Mouse (Mus musculus) forebrain, postnatal 0 days (tissue): ENCODE measurements at regions not wholly inside any gene's neighbourhood (a gene's known extent, or its start where the extent isn't known, plus 50 kb on each side); places are given as distances from the start of the nearest gene placed in this dataset.
"Not testable (repeated sequence)": the region's sequence is repeated elsewhere in the genome, so short reads cannot be mapped to it uniquely, and the experiment has no call there.

Experiments
- ATAC-seq: fragments of 200-750 bp; cut with Nextera tagmentation; 2 replicates; pipeline ENCODE4 v1.8.0; 2017; ENCODE audit warnings: mild to moderate bottlenecking, moderate library complexity
- DNase-seq: peaks from one replicate; pipeline ENCODE4 v3.0.0-alpha.2; 2015
- H3K27ac ChIP-seq: fragments of 300-500 bp; sonication (generic); 2 replicates; pipeline ENCODE4 v1.5.1; 2014; ENCODE audit warnings: low read depth, mild to moderate bottlenecking, antibody characterized with exemption, low read length, moderate library complexity, mixed read lengths
- H3K27me3 ChIP-seq: fragments of 300-500 bp; sonication (generic); 2 replicates; pipeline ENCODE4 v1.6.1; 2014; ENCODE audit warnings: mild to moderate bottlenecking, low read length, mixed read lengths; ENCODE audit not compliant: insufficient read depth
- H3K36me3 ChIP-seq: fragments of 300-500 bp; sonication (generic); 2 replicates; pipeline ENCODE4 v1.6.1; 2014; ENCODE audit warnings: mild to moderate bottlenecking, moderate library complexity; ENCODE audit not compliant: insufficient read depth
- H3K4me1 ChIP-seq: fragments of 300-500 bp; sonication (generic); 2 replicates; pipeline ENCODE4 v1.6.1; 2014; ENCODE audit warnings: antibody characterized with exemption; ENCODE audit not compliant: insufficient read depth
- H3K4me2 ChIP-seq: fragments of 300-500 bp; sonication (generic); 2 replicates; pipeline ENCODE4 v1.6.1; 2014; ENCODE audit warnings: low read depth, mild to moderate bottlenecking, moderate library complexity
- H3K4me3 ChIP-seq: fragments of 300-500 bp; sonication (generic); 2 replicates; pipeline ENCODE4 v1.5.1; 2014; ENCODE audit warnings: low read depth, low read length, mixed read lengths
- H3K9ac ChIP-seq: fragments of 300-500 bp; sonication (generic); 2 replicates; pipeline ENCODE4 v1.6.1; 2014; ENCODE audit warnings: mild to moderate bottlenecking
- H3K9me3 ChIP-seq: fragments of 300-500 bp; sonication (generic); 2 replicates; pipeline ENCODE4 v1.6.1; 2016; ENCODE audit warnings: low read length
- CTCF ChIP-seq: sonication (generic); IDR thresholded peaks from 2 replicates; pipeline ENCODE4 v1.5.1; 2016; ENCODE audit warnings: antibody characterized with exemption, control low read depth, low read depth
- WGBS: fragments of 180-500 bp; shearing (Covaris S2); extraction: QIAGEN DNeasy Blood & Tissue Kit; methylation state at CpG from one replicate; pipeline ENCODE4 v1.1.7; 2014; 5-methylcytosine and 5-hydroxymethylcytosine counted together

GRCm38 (mm10) chr2:98263641-98264040, 398.4 kb upstream of the Gm10801 start:
- WGBS, result 63% methylated on average over 1 of the region's 1 CpGs
- H3K4me2 ChIP-seq, result no peak overlapping the region
- H3K4me3 ChIP-seq, result no peak overlapping the region
- no peak for ATAC-seq
- H3K36me3 ChIP-seq, result no peaks in the 10 kb centered on the region
- no peaks in the 10 kb centered on the region for H3K4me1 ChIP-seq
- no peaks in the 10 kb centered on the region for H3K9me3 ChIP-seq
- H3K27me3 ChIP-seq, result no peaks in the 10 kb centered on the region
- TF ChIP-seq CTCF, result no peak
- H3K27ac ChIP-seq, result no peak overlapping the region
- H3K9ac ChIP-seq, result no peak overlapping the region
- peak; percentile 9 for DNase-seq

- no peak for DNase-seq
- H3K9ac ChIP-seq, result no peak overlapping the region
- H3K9me3 ChIP-seq, result no peaks in the 10 kb centered on the region
- ATAC-seq, result no peak
- no peaks in the 10 kb centered on the region for H3K27me3 ChIP-seq
- H3K4me3 ChIP-seq, result no peak overlapping the region
- no peak for TF ChIP-seq CTCF
- no peaks in the 10 kb centered on the region for H3K4me1 ChIP-seq
- no peak overlapping the region for H3K27ac ChIP-seq
- 32% methylated on average over 1 of the region's 1 CpGs for WGBS
- H3K4me2 ChIP-seq, result no peak overlapping the region
- no peaks in the 10 kb centered on the region for H3K36me3 ChIP-seq
Measured at GRCm38 (mm10) chr2:98269562-98269961, 392.5 kb upstream of the Gm10801 start.

- Histone ChIP-seq H3K36me3 (no peaks in the 10 kb centered on the region), H3K27me3 (no peaks in the 10 kb centered on the region), H3K4me3 (no peak overlapping the region), H3K27ac (no peak overlapping the region), H3K9ac (no peak overlapping the region), H3K9me3 (no peaks in the 10 kb centered on the region), H3K4me1 (no peaks in the 10 kb centered on the region), H3K4me2 (no peak overlapping the region)
- WGBS, result 61% methylated on average over 3 of the region's 3 CpGs
- no peak for TF ChIP-seq CTCF
- ATAC-seq (peak; percentile 94), DNase-seq (peak; percentile 57)
Measured at GRCm38 (mm10) chr2:98286796-98287352, 375.2 kb upstream of the Gm10801 start.

- not testable (repeated sequence) for H3K27me3 ChIP-seq, H3K4me1 ChIP-seq, DNase-seq, H3K4me3 ChIP-seq, H3K9ac ChIP-seq, H3K9me3 ChIP-seq, ATAC-seq, H3K27ac ChIP-seq, H3K36me3 ChIP-seq, H3K4me2 ChIP-seq
- WGBS, result 89% methylated on average over 13 of the region's 13 CpGs
Measured at GRCm38 (mm10) chr2:98330025-98330424, 332.0 kb upstream of the Gm10801 start.

GRCm38 (mm10) chr2:98354200-98354599, 307.8 kb upstream of the Gm10801 start:
- 53% methylated on average over 2 of the region's 2 CpGs for WGBS
- H3K9me3 ChIP-seq, result no peaks in the 10 kb centered on the region
- no peak overlapping the region for H3K27ac ChIP-seq
- no peaks in the 10 kb centered on the region for H3K4me1 ChIP-seq
- H3K4me2 ChIP-seq, result no peak overlapping the region
- no peaks in the 10 kb centered on the region for H3K27me3 ChIP-seq
- no peak overlapping the region for H3K9ac ChIP-seq
- peak; percentile 72 for ATAC-seq
- peak; percentile 27 for DNase-seq
- H3K36me3 ChIP-seq, result no peaks in the 10 kb centered on the region
- H3K4me3 ChIP-seq, result no peak overlapping the region
- TF ChIP-seq CTCF, result no peak

- H3K4me1 ChIP-seq, result no peaks in the 10 kb centered on the region
- no peaks in the 10 kb centered on the region for H3K9me3 ChIP-seq
- H3K4me2 ChIP-seq, result no peak overlapping the region
- no peak for ATAC-seq
- no peak overlapping the region for H3K27ac ChIP-seq
- no peaks in the 10 kb centered on the region for H3K27me3 ChIP-seq
- no peak overlapping the region for H3K4me3 ChIP-seq
- H3K9ac ChIP-seq, result no peak overlapping the region
- H3K36me3 ChIP-seq, result no peaks in the 10 kb centered on the region
- DNase-seq, result peak; percentile 5
- WGBS, result 80% methylated on average over 1 of the region's 1 CpGs
- TF ChIP-seq CTCF, result no peak
Measured at GRCm38 (mm10) chr2:98379211-98379610, 282.8 kb upstream of the Gm10801 start.
